Mouse (Mus musculus): ENCODE results near the gene Dpf2.

DNA sequence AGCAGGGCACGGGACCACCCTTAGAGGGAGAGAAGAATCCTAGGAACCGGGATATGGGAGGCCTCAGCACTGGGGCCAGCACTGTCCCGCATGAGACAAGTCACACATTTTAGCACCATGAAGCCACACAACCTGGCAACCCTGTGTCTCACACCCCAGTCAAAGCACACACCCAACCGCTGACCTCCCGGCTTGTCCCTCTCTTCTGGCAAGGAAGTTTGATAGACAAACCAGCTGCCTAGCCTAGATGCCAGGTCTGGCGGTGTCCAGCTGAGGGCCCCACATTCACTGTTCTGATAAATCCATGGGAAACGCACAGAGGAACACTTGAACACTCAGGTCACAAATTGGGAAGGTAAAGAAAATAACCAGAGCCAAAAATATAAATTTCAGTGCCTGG is 29.8 kb upstream of the Dpf2 start:
- no peak for TF ChIP-seq CTCF (IDR thresholded peaks at IDR 0.05; ENCODE audit: control insufficient read depth, insufficient read depth, insufficient read length)
- no peak for TF ChIP-seq USF1 (IDR thresholded peaks at IDR 0.05; ENCODE audit: low read depth)
- no peak for TF ChIP-seq MAX (IDR thresholded peaks at IDR 0.05)
- no peak for TF ChIP-seq CEBPB (IDR thresholded peaks at IDR 0.05; ENCODE audit: low read depth)
